Mouse (Mus musculus) midbrain, embryonic 16.5 days (tissue): Measurements from ENCODE around the gene Wnt8b. TPM values are rescaled to one million over a fixed set of nuclear protein-coding genes. Genes with fewer than 3 reads are reported as not detected.

Experiments
- ATAC-seq: fragments of 200-750 bp; cut with Nextera tagmentation; 2 replicates; pipeline ENCODE4 v1.8.0; 2017; ENCODE audit warnings: moderate TSS enrichment
- H3K27ac ChIP-seq: fragments of 300-500 bp; sonication (generic); 2 replicates; pipeline ENCODE4 v1.5.1; 2014; ENCODE audit warnings: mild to moderate bottlenecking, low read length, mixed read lengths
- H3K27me3 ChIP-seq: fragments of 300-500 bp; sonication (generic); 2 replicates; pipeline ENCODE4 v1.6.1; 2014; ENCODE audit warnings: low read depth, low read length, mixed read lengths; ENCODE audit not compliant: control insufficient read depth, insufficient read depth
- H3K36me3 ChIP-seq: fragments of 300-500 bp; sonication (generic); 2 replicates; pipeline ENCODE4 v1.6.1; 2014; ENCODE audit warnings: mild to moderate bottlenecking, low read length, moderate library complexity, mixed read lengths; ENCODE audit not compliant: control insufficient read depth, insufficient read depth
- H3K4me1 ChIP-seq: fragments of 300-500 bp; sonication (generic); 2 replicates; pipeline ENCODE4 v1.6.1; 2014; ENCODE audit warnings: mild to moderate bottlenecking, low read length, mixed read lengths; ENCODE audit not compliant: control insufficient read depth, insufficient read depth
- H3K4me2 ChIP-seq: fragments of 300-500 bp; sonication (generic); 2 replicates; pipeline ENCODE4 v1.6.1; 2014; ENCODE audit warnings: mild to moderate bottlenecking, low read length, mixed read lengths
- H3K4me3 ChIP-seq: fragments of 300-500 bp; sonication (generic); 2 replicates; pipeline ENCODE4 v1.5.1; 2014; ENCODE audit warnings: low read depth, mild to moderate bottlenecking, low read length, moderate library complexity, mixed read lengths
- H3K9ac ChIP-seq: fragments of 300-500 bp; sonication (generic); 2 replicates; pipeline ENCODE4 v1.6.1; 2014; ENCODE audit warnings: low read depth, low read length, mixed read lengths
- H3K9me3 ChIP-seq: fragments of 300-500 bp; sonication (generic); replicated peaks from 2 replicates; pipeline ENCODE4 v1.6.1; 2014; ENCODE audit warnings: mild to moderate bottlenecking, low read length, mixed read lengths; ENCODE audit not compliant: control insufficient read depth, poor library complexity, severe bottlenecking
- WGBS: fragments of 180-500 bp; shearing (Covaris S2); extraction: QIAGEN DNeasy Blood & Tissue Kit; methylation state at CpG from one replicate; pipeline ENCODE4 v1.1.7; 2014; 5-methylcytosine and 5-hydroxymethylcytosine counted together
- polyA plus RNA-seq: library from polyadenylated mRNA; unstranded; fragments of >200 nt; fragmentation: Nextera tagmentation; extraction: Ambion mirVana; gene quantifications from 2 replicates; pipeline ENCODE4 v1.2.1, GENCODE M21; 2015

The Wnt8b gene
- polyA plus RNA-seq, 1 experiment from 2014 or later: 1.2 TPM

GRCm38 (mm10) chr19:44500240-44500639, 7.0 kb downstream of the Wnt8b start:
- Histone ChIP-seq H3K36me3 (no peaks in the 10 kb centered on the region), H3K27ac (no peak overlapping the region), H3K4me3 (no peak overlapping the region), H3K9me3 (no peaks in the 10 kb centered on the region), H3K27me3 (peaks cover 82% of the 10 kb centered on the region), H3K4me2 (no peak overlapping the region), H3K4me1 (no peaks in the 10 kb centered on the region), H3K9ac (no peak overlapping the region)
- no peak for ATAC-seq
- 39% methylated on average over 5 of the region's 5 CpGs for WGBS

- ATAC-seq: no peak
- Histone ChIP-seq H3K4me2 (no peak overlapping the region), H3K27ac (no peak overlapping the region), H3K9me3 (no peaks in the 10 kb centered on the region), H3K36me3 (no peaks in the 10 kb centered on the region), H3K4me3 (no peak overlapping the region), H3K27me3 (peaks cover 80% of the 10 kb centered on the region), H3K4me1 (no peaks in the 10 kb centered on the region), H3K9ac (no peak overlapping the region)
- WGBS: 83% methylated on average over 6 of the region's 6 CpGs
Observed at GRCm38 (mm10) chr19:44501925-44502324, 8.7 kb downstream of the Wnt8b start.

- Histone ChIP-seq H3K27ac (no peak overlapping the region), H3K9ac (no peak overlapping the region), H3K9me3 (no peaks in the 10 kb centered on the region), H3K36me3 (no peaks in the 10 kb centered on the region), H3K4me3 (no peak overlapping the region), H3K27me3 (peaks cover 80% of the 10 kb centered on the region), H3K4me2 (no peak overlapping the region), H3K4me1 (no peaks in the 10 kb centered on the region)
- no peak for ATAC-seq
- WGBS: 78% methylated on average over 4 of the region's 4 CpGs
Observed at GRCm38 (mm10) chr19:44502741-44503140, 9.5 kb downstream of the Wnt8b start.

GRCm38 (mm10) chr19:44510534-44511175, 17.4 kb downstream of the Wnt8b start:
- no peaks in the 10 kb centered on the region for H3K9me3 ChIP-seq
- WGBS: 4% methylated on average over 12 of the region's 12 CpGs
- H3K4me1 ChIP-seq: peaks cover 15% of the 10 kb centered on the region
- H3K36me3 ChIP-seq: no peaks in the 10 kb centered on the region
- ATAC-seq: no peak
- no peak overlapping the region for H3K27ac ChIP-seq
- H3K27me3 ChIP-seq: peaks cover 86% of the 10 kb centered on the region
- H3K4me3 ChIP-seq: peak overlapping the region; percentile 47; the same call in 1 of the 2 replicates
- no peak overlapping the region for H3K9ac ChIP-seq
- peak overlapping the region; percentile 87 for H3K4me2 ChIP-seq

GRCm38 (mm10) chr19:44511451-44512231, 18.4 kb downstream of the Wnt8b start:
- no peak for ATAC-seq
- Histone ChIP-seq H3K27ac (no peak overlapping the region), H3K4me2 (peak overlapping the region; percentile 87), H3K4me1 (peaks cover 15% of the 10 kb centered on the region), H3K9me3 (no peaks in the 10 kb centered on the region), H3K27me3 (peaks cover 88% of the 10 kb centered on the region), H3K36me3 (no peaks in the 10 kb centered on the region), H3K9ac (peak overlapping the region; percentile 60), H3K4me3 (peak overlapping the region; percentile 47)
- 2% methylated on average over 58 of the region's 66 CpGs for WGBS

- H3K4me3 ChIP-seq: no peak overlapping the region
- 15% methylated on average over 5 of the region's 5 CpGs for WGBS
Observed at GRCm38 (mm10) chr19:44512601-44513000, 19.3 kb downstream of the Wnt8b start.

GRCm38 (mm10) chr19:44513054-44513833, 20.0 kb downstream of the Wnt8b start:
- no peak overlapping the region for H3K4me2 ChIP-seq
- H3K27me3 ChIP-seq: peaks cover 89% of the 10 kb centered on the region
- 7% methylated on average over 11 of the region's 11 CpGs for WGBS
- H3K9me3 ChIP-seq: no peaks in the 10 kb centered on the region
- ATAC-seq: no peak
- H3K36me3 ChIP-seq: no peaks in the 10 kb centered on the region
- H3K9ac ChIP-seq: no peak overlapping the region
- H3K4me3 ChIP-seq: no peak overlapping the region
- H3K27ac ChIP-seq: no peak overlapping the region
- H3K4me1 ChIP-seq: peaks cover 15% of the 10 kb centered on the region

More at GRCm38 (mm10) chr19:44512601-44513000, 19.3 kb downstream of the Wnt8b start:
- Histone ChIP-seq H3K36me3 (no peaks in the 10 kb centered on the region), H3K9me3 (no peaks in the 10 kb centered on the region), H3K4me1 (peaks cover 15% of the 10 kb centered on the region), H3K9ac (no peak overlapping the region), H3K27me3 (peaks cover 88% of the 10 kb centered on the region), H3K4me2 (no peak overlapping the region), H3K27ac (no peak overlapping the region)
- no peak for ATAC-seq

GRCm38 (mm10) chr19:44513921-44514482, 20.7 kb downstream of the Wnt8b start:
- peaks cover 91% of the 10 kb centered on the region for H3K27me3 ChIP-seq
- no peak for ATAC-seq
- no peaks in the 10 kb centered on the region for H3K9me3 ChIP-seq
- no peak overlapping the region for H3K4me3 ChIP-seq
- no peak overlapping the region for H3K27ac ChIP-seq
- H3K36me3 ChIP-seq: no peaks in the 10 kb centered on the region
- no peak overlapping the region for H3K4me2 ChIP-seq
- peaks cover 15% of the 10 kb centered on the region for H3K4me1 ChIP-seq
- WGBS: 7% methylated on average over 7 of the region's 7 CpGs
- no peak overlapping the region for H3K9ac ChIP-seq
